In genomic region chr6:88843241-88843640, GRCm38 (mm10) we compare ENCODE assay signal across 8 mouse cellular contexts. TPM values are rescaled to one million over a fixed set of nuclear protein-coding genes. Genes with fewer than 3 reads are reported as not detected.
DNase-seq lines count a peak whose midpoint lies in the region; ATAC-seq and TF ChIP-seq lines count a peak whose summit lies in the region.

No protein-coding gene starts in this region.

- peak overlapping the region; percentile 67 for H3K4me3 ChIP-seq in ES-Bruce4 (ENCODE audit: low read depth, low read length)
- H3K4me3 ChIP-seq in heart, embryonic 16.5 days (ENCODE audit: low read length) = peak overlapping the region; percentile 97
- peak overlapping the region; percentile 81 for H3K4me3 ChIP-seq in liver, embryonic 15.5 days (replicated peaks)

- no peak overlapping the region for H3K27ac ChIP-seq in ES-Bruce4 (ENCODE audit: insufficient read depth, low read length)
- no peak overlapping the region for H3K27ac ChIP-seq in heart, embryonic 16.5 days (ENCODE audit: low read length)
- 0 out of 2 replicates have a peak overlapping the region, but pooled peaks have one; percentile 98 for H3K27ac ChIP-seq in liver, embryonic 15.5 days (replicated peaks)

- no peaks in the 10 kb centered on the region for H3K9me3 ChIP-seq in ES-Bruce4 (replicated peaks; ENCODE audit: control insufficient read depth, insufficient read depth, low read length, poor library complexity, severe bottlenecking)
- H3K9me3 ChIP-seq in heart, embryonic 16.5 days (replicated peaks; ENCODE audit: control insufficient read depth, low read length) = no peaks in the 10 kb centered on the region
- no peaks in the 10 kb centered on the region for H3K9me3 ChIP-seq in liver, embryonic 15.5 days (replicated peaks)

- WGBS in heart, embryonic 16.5 days = 74% methylated on average over 7 of the region's 7 CpGs
- 79% methylated on average over 7 of the region's 7 CpGs for WGBS in liver, embryonic 15.5 days (ENCODE audit: insufficient replicate concordance)

- peak; percentile 94 for DNase-seq in heart, adult 11 months
- DNase-seq in heart, postnatal 25 days (ENCODE audit: low spot score) = no peak
- DNase-seq in yolk sac, embryonic 10.5 days (ENCODE audit: low spot score) = no peak
- DNase-seq in thymus, postnatal 10 days (ENCODE audit: low spot score in 2 of 2) = no peak
- DNase-seq in kidney, postnatal 36 days = no peak

- no peak for ATAC-seq in heart, embryonic 16.5 days (replicated peaks; ENCODE audit: extremely low read depth, insufficient read depth, low FRiP score)
- ATAC-seq in liver, embryonic 15.5 days (ENCODE audit: insufficient read depth) = no peak

- no peaks in the 10 kb centered on the region for H3K4me1 ChIP-seq in ES-Bruce4 (ENCODE audit: control insufficient read depth, insufficient read depth, low read length)
- peaks cover 14% of the 10 kb centered on the region for H3K4me1 ChIP-seq in heart, embryonic 16.5 days (ENCODE audit: control insufficient read depth, insufficient read depth, low read length)
- peaks cover 34% of the 10 kb centered on the region for H3K4me1 ChIP-seq in liver, embryonic 15.5 days (replicated peaks)

- TF ChIP-seq EP300 in ES-Bruce4 (IDR thresholded peaks at IDR 0.05; ENCODE audit: insufficient read depth, low read depth, low read length) = no peak

- no peaks in the 10 kb centered on the region for H3K36me3 ChIP-seq in ES-Bruce4 (ENCODE audit: control insufficient read depth, insufficient read depth, low read length, poor library complexity, severe bottlenecking)
- peaks cover 9% of the 10 kb centered on the region for H3K36me3 ChIP-seq in heart, embryonic 16.5 days (ENCODE audit: control insufficient read depth, insufficient read depth)
- H3K36me3 ChIP-seq in liver, embryonic 15.5 days (replicated peaks) = peaks cover 21% of the 10 kb centered on the region

- no peaks in the 10 kb centered on the region for H3K27me3 ChIP-seq in ES-Bruce4 (ENCODE audit: control insufficient read depth, insufficient read depth, low read length, poor library complexity, severe bottlenecking)
- H3K27me3 ChIP-seq in heart, embryonic 16.5 days (ENCODE audit: control insufficient read depth, insufficient read depth, low read length) = no peaks in the 10 kb centered on the region
- H3K27me3 ChIP-seq in liver, embryonic 15.5 days = peaks cover 18% of the 10 kb centered on the region

- peak overlapping the region; percentile 84 for H3K4me2 ChIP-seq in heart, embryonic 16.5 days (ENCODE audit: low read depth, low read length)
- peak overlapping the region; percentile 100 for H3K4me2 ChIP-seq in liver, embryonic 15.5 days

- no peak for TF ChIP-seq POLR2A in ES-Bruce4 (IDR thresholded peaks at IDR 0.05; ENCODE audit: insufficient read depth, low read length)

- no peak for TF ChIP-seq CTCF in ES-Bruce4 (IDR thresholded peaks at IDR 0.05; ENCODE audit: low read depth, low read length)

- intact Hi-C loops in heart, postnatal 25 days (cut with DNase I) = no loop called here

- no peak overlapping the region for H3K9ac ChIP-seq in ES-Bruce4 (ENCODE audit: low read depth, poor library complexity, severe bottlenecking)
- H3K9ac ChIP-seq in heart, embryonic 16.5 days (ENCODE audit: low read length) = peak overlapping the region; percentile 80
- H3K9ac ChIP-seq in liver, embryonic 15.5 days = peak overlapping the region; percentile 87

RNA-seq across cellular contexts. Expression of gene Abtb1, which starts 1.5 kb away (rescaled TPM):
- total RNA-seq in heart, postnatal 25 days (2021) = 10 to 100 TPM; 21.9 to 23.3 TPM
- 16.7 and 18.3 TPM in 2 replicates for polyA plus RNA-seq in ES-Bruce4 (2011; ENCODE audit: insufficient read depth, insufficient read length, low read depth, missing spikeins)
- polyA plus RNA-seq in heart, embryonic 16.5 days (2015; fragmentation: Nextera tagmentation; extraction: Ambion mirVana) = 28.3 and 31.6 TPM in 2 replicates
- 57.7 and 66.9 TPM in 2 replicates for polyA plus RNA-seq in liver, embryonic 15.5 days (2015; fragmentation: Nextera tagmentation; extraction: Ambion mirVana)

RNA-seq across cellular contexts. Expression of gene Podxl2, which starts 31.6 kb away (rescaled TPM):
- total RNA-seq in heart, postnatal 25 days (2021) = 10 to 100 TPM; 16.5 to 16.8 TPM
- 0.81 and 1.2 TPM in 2 replicates for polyA plus RNA-seq in ES-Bruce4 (2011; ENCODE audit: insufficient read depth, insufficient read length, low read depth, missing spikeins)
- polyA plus RNA-seq in heart, embryonic 16.5 days (2015; fragmentation: Nextera tagmentation; extraction: Ambion mirVana) = 43.7 and 45.0 TPM in 2 replicates
- 1.7 and 1.8 TPM in 2 replicates for polyA plus RNA-seq in liver, embryonic 15.5 days (2015; fragmentation: Nextera tagmentation; extraction: Ambion mirVana)

RNA-seq across cellular contexts. Expression of gene Mcm2, which starts 55.3 kb away (rescaled TPM):
- 1 to 10 TPM; 6.1 to 7.4 TPM for total RNA-seq in heart, postnatal 25 days (2021)
- 117 and 120 TPM in 2 replicates for polyA plus RNA-seq in ES-Bruce4 (2011; ENCODE audit: insufficient read depth, insufficient read length, low read depth, missing spikeins)
- polyA plus RNA-seq in heart, embryonic 16.5 days (2015; fragmentation: Nextera tagmentation; extraction: Ambion mirVana) = 88.3 and 94.7 TPM in 2 replicates
- 147 and 155 TPM in 2 replicates for polyA plus RNA-seq in liver, embryonic 15.5 days (2015; fragmentation: Nextera tagmentation; extraction: Ambion mirVana)

RNA-seq across cellular contexts. Expression of gene Tpra1, which starts 58.8 kb away (rescaled TPM):
- total RNA-seq in heart, postnatal 25 days (2021) = 10 to 100 TPM; 36.4 to 37.2 TPM
- polyA plus RNA-seq in ES-Bruce4 (2011; ENCODE audit: insufficient read depth, insufficient read length, low read depth, missing spikeins) = 17.4 and 24.2 TPM in 2 replicates
- polyA plus RNA-seq in heart, embryonic 16.5 days (2015; fragmentation: Nextera tagmentation; extraction: Ambion mirVana) = 54.9 and 58.0 TPM in 2 replicates
- 54.9 and 66.4 TPM in 2 replicates for polyA plus RNA-seq in liver, embryonic 15.5 days (2015; fragmentation: Nextera tagmentation; extraction: Ambion mirVana)

Comparison
In these comparisons a context has a peak if more than half of its experiments do, and no peak if none do; other contexts are left out.
1. RNA of gene Podxl2, which starts 31.6 kb away (polyA plus RNA-seq): 43.7 to 45.0 TPM in heart, embryonic 16.5 days; 1.7 to 1.8 TPM in liver, embryonic 15.5 days and 0.81 to 1.2 TPM in ES-Bruce4; every median in the first group is over 10 times any median in the second.
2. Peak in every context shown above with its lines, with median percentiles within 50 percentile points of each other: H3K4me3 ChIP-seq.